Mouse (Mus musculus) 3134 (cell line): ENCODE measurements around the gene Fads3.

Source experiments
- DNase-seq: peaks from one replicate; pipeline ENCODE4 v3.0.0-alpha.2; 2011; ENCODE audit warnings: low spot score; ENCODE audit not compliant: insufficient read length; ENCODE audit errors: extremely low read depth

The Fads3 gene

DNA sequence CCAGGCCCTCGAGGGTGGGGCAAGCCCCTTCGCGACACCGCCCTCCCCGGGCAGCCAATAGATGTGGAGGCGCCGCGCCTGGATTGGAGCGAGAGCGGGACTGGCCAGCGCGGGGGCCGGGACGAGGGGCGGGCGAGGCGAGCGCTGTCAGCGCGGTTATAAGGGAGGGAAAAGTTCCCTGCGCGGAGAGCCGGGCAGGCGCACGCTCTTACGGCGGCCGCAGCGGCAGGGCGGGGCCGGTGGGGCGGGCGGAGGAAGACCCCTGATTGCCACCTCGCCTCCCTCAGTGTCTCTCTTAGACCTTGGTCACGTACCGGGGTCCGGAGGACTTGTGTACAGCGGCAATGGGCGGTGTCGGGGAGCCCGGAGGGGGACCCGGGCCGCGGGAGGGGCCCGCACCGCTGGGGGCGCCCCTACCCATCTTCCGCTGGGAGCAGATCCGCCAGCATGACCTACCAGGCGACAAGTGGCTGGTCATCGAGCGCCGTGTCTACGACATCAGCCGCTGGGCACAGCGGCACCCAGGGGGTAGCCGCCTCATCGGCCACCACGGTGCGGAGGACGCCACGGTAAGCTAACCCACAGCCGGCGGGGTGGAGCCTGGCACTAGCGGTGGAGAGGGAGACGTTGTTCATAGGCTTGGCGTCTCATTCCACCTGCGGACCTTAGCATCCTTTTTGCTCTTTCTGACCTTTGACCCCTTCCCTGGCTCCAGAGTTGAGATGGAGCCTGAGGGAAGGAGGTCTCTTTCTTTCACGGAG, at the start of gene Fads3:
Gene Fads3, plus strand, starts transcription at position 182 of the 761 bp plus-strand sequence.
- DNase-seq = peak; percentile 84

DNA sequence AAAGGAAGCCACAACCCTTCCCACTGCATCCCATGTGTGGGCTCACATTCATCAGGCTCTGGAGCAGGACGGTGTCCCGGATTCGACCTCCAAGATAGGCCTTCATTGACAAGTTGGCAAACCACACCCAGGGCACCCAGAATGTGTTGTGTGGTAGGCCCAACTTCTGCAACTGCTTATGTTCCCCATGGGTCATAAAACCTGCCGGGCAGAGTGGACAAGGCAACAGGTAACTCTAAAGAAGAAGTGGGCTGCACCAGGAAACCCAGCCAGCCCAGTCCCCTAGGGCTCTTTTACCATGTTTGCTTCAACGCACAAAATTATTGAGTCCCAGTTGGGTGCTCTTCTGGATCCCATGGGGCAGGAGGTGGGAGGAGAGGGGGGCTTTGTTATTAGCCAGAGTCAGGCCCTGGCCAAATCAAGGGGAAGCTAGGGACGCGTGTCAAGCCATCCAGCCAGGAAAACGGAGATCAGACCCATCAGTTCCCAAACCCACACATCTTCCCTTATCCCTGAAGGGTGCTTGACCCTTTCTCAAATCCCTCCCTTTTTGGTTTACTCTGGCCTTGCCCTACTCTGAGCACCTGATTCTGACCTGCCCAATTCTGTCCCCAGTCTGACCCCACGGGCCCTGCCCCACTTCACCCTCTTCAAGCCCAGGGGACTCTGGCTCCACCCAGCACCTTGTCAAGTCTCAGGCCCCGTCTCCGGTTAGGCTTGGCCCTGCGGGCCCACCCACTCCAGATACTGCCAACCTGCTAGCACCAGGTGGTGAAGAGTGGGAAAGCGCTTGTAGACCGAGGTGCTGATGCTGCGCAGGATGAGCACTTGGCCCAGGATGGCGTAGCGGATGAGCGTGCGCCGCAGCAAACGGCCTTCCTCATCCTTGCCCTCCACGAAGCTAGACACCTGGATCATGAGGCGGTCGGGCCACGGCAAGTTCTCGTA, 49.1 kb upstream of the Fads3 start:
- DNase-seq = no peak

DNA sequence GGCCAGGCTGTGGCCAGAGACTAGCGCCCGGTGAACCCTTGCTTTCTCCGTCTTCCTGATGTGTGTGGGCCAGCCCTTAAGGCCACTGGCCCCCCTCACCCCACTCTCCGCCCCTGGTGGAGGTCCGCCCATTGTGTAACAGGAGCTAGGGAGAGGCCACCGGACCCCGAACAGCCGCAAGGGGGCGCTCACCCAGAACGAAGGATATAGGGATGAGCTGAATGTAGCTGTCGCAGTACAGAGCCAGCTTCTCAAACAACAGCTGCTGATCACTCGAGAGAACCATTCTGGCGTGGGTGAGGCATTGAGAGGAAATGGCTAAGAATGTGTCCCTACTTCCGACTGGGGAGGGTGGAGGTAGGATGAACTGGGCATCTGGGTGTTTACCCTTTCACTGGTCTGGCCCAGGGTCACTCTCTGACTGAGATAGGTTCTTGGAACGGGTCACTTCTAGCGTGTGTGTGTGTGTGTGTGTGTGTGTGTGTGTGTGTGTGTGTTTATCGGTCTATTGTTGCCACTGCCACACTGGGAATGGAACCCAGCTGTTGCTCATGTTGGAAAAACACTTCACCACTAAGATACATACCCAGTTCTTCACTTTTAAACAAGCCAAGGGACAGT, 48.2 kb upstream of the Fads3 start:
- DNase-seq = peak; percentile 50

DNA sequence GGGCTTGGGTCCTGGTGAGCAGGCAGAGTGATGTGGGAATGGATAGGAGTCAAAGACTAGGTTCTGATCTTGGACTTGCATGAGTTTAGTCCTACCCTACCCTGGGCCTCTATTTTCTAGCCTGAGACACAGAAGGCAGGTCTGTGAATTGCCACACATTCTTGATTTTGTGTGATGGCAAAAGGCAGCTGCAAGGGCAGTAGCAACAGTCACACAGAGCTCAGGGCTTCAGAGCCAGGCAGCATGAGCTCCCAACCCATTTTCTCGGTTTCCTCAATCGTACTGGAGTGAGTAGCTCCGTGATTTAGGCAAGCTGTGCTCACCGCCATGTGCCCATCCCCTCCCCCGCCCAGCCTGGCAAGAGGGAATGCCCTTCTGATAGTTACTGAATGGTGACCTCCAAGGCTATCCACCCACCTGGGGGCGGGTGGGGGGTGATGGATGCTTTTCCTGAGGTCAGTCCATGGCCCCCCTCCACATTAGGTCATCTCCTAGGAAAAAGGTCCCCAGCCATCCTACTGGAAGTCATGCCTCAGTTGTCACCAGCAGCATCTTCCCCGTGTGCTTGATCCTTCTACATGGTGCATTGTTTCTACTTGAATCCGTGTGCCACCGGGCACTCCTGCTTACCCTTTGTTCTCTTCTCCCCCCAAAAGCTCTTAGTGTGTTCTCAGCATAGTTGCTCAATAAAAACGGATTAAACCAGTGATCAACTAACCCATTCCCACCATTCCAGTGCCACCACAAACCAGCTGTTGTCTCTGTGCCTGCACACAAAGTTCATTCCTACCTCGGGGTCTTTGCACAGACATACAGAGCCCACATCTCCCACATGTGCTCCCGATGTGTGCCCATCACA, 43.9 kb upstream of the Fads3 start:
- DNase-seq = no peak

DNA sequence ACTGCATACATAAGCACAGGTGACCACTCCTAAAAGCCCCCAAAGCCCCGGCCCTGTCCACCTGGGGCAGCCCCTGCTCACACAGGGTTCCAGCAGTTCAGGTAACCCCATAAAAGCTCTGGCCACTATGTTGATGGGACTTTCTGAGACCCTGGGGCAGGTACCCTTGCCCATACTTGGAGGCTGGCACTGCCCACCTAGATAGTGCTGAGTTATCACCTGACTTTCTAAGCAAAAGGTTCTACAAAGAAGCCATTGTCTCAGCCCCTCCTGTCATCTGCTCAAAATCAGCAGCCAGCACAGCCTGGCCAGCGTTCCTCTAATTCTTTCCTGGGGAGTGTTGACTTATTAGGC, 43.3 kb upstream of the Fads3 start:
- no peak for DNase-seq

DNA sequence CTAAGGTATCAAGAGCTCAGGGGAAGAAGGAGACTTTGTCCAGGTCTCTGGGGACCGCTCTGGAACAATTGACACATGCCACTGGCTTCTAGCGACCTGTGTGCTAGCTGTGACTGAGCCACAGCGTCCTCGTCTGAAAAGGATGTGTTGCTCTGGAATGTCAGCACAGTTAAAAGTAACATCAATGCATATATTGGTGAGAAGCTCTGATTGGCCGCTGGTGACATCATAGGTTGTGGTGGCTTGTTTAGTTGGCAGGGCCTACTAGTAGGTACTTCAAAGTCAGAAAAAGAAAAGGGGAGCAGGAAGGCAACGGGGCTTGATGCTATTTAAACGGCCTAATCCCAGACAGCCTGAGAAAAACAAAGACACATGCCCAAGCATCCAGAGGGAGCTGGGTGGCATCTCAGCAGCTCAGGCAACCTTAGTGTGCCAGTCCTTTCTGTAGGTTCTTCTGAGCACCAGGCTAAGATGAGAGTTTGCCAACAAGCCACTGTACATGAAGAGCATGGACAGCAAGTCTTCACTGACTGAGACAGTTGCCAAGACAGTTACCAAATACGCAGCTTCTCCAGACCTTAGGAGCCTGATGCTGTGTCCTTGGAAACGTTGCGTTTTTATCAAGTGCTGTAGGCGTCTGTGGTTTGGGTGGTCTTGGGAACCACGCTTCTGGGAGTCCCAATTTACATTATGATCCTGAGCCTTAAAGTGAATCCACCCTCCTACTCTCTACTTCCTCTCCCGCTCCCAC, 42.5 kb upstream of the Fads3 start:
- DNase-seq = no peak

DNA sequence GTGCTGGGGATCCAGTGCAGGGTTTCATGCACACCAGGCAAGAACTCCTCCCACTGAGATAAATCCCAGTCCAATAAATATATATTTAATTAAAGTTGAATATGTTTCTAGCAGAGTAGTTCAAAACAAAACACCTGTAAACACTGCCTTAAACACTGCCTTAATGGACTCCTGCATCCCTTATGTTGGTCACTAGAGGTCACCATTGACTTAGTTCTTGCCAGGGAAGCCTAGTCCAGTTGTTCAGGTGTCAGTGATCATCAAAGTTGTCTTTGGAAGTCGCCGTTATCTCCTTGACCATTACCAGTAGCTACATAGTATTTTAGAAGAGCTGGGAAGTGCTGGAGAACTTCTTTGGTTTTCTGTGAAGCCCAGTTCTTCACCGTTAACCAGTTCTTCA, 41.0 kb upstream of the Fads3 start:
- no peak for DNase-seq

DNA sequence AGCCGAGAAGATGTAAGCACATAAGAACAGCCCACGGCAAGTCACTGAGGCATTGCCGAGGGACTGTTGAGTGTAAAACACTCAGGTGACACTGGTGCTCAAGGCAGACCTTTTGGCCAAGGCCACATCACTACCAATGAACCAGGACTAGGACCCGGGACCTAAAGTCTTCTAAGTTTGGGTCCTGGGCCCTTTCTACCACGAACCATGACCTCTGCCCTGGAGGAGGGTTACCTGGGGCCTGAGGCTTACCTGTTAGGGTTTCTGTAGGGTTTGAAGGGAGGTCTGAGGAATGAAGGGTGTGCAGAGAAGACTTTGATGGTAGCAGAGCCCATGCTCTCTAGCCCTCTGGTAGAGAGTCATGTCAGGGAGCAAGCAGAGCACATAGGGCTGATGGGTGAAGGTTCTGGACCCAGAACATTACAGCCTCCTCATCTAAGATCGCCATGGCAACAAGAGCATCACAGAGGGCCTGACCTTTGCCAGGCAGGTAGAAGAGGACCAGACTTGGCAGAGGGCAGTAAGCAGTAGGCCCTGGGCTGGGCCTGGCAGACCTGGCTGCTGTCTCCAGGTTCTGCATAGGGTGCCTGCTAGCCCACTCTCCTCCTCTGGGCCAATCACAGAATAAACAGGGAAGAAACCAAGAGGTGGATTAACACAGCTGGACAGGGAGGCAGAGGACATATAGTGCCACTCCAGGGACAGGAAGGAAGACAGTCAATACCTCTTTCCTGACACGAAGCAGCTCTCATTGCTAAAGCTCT, 40.0 kb upstream of the Fads3 start, which contains the start of the genes Best1 and Rab3il1:
Gene Best1, minus strand, starts transcription at position 428 of the 764 bp plus-strand sequence.
Gene Rab3il1, plus strand, starts transcription at position 464 of the 764 bp plus-strand sequence.
- DNase-seq = no peak

DNA sequence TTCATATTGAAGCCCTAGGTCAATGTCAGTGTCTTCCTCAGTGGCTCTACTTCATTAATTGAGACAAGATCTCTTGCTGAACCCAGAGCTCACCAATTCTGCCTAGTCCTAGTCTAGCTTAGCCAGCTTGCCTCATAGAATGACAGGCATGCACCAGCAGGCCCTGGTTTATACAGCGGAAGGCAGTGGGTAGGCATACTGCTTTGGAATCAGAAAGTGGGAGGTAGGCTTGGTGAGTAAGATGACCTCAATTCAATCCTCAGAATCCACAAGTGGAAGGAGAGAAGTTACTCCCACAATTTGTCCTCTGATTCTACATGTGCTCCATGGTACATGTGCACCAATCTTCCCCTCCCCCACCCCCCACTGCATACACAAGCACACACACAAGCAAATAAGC, 37.7 kb upstream of the Fads3 start:
- no peak for DNase-seq

DNA sequence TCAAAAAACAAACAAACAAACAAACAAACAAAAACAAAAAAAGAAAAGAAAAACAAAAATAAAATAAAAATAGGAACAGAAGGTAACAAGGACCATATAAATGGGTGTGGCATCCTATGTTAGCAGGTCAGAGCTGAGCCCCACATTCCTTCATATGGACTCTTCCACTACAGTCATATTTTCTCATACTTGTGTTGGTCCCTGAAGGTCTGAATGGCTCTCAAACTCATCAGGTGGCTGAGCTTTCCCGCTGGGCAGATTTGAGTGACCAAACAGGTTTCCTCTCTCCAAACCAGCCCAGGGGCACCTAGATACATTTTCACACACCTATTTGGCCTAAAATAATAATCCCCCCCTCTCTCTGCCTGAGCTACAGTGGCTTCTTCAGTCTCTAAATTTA, 30.0 kb upstream of the Fads3 start:
- DNase-seq = no peak

DNA sequence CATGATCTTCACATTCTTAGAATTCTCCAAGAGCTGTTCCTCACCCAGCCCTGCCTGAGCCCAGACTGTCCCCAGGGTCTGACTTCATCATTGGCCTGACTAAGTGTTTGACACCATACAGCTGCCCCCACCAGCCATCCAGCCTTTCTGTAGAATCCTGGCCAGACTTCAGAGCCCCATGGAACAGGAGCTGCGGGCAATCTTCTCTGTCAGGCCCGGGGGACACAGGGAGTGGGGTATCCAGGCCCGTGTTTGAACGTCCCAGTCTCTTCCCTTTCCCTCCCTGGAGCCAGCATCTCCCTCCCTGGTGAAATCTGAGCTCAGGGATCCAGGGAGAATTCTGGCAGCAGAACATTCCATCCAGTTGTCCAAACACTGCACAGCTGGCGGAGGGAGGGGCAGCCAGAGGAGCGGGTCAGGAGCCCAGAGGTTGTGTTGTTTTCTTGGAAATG, 28.5 kb upstream of the Fads3 start:
- DNase-seq = peak; percentile 71

DNA sequence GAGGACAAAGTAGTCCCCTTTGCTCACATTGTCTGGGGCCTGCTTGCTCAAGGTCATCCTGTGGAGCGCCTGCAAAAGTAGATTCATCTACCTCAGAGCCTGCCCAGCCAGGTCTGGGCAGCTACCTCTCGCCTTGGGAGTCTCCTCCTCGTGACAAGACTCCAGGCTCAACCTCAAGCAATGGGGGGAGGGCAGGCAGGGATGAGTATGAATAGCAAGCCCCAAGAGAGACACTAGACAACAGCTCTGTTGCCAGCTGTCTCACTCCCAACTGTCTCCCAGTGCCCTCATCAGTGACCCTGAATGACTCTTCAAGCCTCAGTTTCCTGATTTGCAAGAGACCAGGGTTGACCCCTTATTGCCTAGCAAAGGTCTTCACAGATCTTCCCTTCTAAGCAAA, 28.0 kb upstream of the Fads3 start:
- no peak for DNase-seq

DNA sequence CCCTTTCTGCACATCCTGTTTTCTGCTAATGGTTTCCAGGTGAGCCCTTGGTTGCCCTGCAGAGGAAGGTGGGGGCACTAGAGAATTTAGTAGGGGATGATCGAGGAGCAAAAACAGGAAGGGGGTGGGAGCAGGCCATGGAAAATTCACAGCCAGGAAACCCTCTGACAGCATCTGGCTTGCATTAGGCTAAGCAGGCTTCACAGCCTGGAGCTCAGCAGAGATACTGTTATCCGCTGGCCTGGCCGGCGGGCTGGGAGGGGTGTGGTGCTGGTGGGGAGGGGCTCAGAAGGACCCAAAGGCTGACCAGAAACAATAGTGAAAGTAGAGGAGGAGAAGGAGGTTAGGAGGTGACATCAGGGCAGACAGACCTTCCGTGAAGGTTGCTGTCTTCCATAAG, 27.5 kb upstream of the Fads3 start:
- DNase-seq = no peak

DNA sequence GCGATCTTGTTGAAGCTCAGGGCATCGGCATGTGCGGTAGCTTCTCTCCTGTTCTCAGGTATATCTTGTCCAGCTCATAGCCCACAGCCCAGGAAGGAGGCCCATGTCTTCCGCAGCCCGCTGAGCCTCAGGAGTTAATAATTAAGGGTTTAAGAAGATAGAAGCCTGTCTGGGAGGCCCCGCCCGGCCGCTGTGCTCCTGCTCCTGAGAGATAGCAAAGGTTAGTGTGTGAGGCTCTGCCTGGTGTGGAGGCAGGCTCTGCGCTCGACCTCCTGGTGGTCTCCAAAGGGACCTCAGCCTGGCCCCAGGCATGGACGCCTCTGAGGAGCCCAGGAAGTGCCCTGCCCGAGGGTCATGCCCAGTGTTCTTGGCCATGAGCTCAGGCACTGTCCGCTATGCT, 26.5 kb upstream of the Fads3 start:
- no peak for DNase-seq

DNA sequence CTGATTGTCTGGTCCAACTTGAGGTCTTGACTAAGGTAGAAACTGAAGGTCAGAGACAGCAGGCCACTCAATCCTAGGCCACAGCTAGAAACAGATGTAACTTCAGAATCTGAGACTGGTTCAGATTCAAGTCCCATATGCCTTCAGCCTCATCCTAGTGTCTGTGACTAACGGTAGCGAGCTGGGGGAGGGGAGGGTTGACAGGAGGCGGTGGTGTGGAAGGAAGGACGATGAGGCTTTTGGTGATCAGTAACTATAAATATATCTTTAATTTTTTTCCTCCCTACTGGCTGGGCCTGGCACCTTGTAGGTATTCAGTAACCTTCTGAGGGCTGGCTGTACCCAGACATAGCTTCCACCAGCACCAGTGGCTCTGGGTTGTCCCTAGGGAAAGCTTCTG, 25.9 kb upstream of the Fads3 start:
- no peak for DNase-seq

DNA sequence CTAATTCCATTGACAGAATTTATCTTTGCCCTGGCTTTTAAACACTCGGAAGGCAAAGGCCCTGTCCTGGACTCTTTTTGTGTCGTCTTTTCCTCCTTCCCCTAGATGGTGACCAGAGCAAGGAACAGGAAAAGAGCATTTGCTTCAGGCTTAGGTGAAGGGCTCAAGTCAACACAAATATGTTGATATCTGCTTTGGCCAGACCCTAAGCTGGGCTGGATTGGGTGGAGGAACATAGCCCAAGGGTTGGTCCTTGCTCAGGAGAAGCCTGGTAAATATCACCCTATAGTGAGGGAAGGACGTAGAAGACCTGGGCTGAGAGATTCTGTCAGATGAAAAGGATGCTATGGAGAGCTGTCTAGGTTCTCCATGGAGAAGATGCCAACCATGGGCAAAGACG, 25.2 kb upstream of the Fads3 start:
- DNase-seq = no peak

DNA sequence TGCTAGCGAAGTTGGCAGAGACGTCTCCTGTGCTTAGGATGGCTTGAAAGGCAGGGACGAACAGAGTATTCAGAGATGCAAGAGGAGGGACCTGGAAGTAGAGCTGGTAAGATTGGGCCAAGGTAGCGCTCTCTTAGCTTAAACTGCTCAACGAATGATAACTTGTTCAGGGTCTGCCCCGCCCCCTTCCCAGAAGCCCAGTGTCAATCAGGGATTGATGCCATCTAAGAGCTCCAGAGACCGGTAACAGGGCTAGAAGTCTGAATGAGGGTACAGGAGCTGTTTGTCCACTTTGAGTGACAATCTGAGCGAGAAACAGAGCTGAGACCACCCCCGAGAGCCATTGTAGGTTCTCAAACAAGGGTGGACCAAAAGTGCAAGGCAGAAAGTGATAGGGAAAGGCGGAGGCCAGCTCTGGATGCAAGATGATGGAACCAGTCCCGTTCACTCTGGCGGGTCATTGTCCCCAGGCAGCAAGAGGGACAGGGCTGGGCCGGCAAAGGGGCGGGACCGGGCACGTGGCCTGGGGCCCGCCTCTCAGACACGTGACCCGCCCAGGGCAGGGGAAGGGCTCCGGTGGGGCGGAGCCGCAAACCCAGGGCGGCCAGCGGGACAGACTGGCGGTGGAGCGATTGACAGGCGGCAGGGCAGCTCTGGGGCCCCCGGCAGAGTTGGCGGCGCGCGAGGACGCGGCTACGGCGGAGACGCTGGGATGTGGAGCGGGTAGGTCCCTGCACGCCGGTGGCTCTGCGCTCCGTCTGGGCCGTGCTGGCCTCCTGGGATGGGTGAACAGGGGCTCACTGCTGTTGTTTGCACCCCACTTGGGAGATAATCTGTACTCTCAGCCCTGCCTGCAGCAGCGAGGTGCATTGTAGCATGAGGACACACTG, 23.5 kb upstream of the Fads3 start:
- peak; percentile 81 for DNase-seq

DNA sequence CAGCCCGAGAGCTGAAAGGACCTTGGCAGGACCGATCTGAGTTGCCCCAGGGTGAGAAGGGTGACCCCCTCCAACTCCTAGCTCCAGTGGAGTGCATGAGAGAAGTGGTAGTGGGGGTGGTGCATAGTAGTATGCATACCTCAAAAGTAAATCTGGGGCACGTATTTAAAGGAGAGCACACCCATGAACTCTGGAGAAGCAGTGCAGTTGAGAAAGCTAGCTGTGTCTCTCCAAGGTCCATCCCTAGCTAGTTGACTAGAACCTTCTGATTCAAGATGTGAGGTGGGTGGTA, 22.9 kb upstream of the Fads3 start:
- DNase-seq = no peak
